Comparison of ENCODE assay signal across 28 mouse cellular contexts in genomic region chr1:136567641-136568040, GRCm38 (mm10).
"Had no signal": no experiment of that assay in that cellular context is flagged by ENCODE, and none has a peak within 500 bp of the region (broad histone marks: within the 10 kb centered on the region; RNA-seq: fewer than 3 reads in every experiment).

No protein-coding gene starts in this region.

- ATAC-seq: hindbrain, embryonic 16.5 days; inflammation-experienced regulatory T-cells, adult 6 months; intestine, embryonic 15.5 days; intestine, postnatal 0 days; liver, embryonic 12.5 days had no signal

- H3K4me2 ChIP-seq: heart, embryonic 12.5 days; hindbrain, embryonic 12.5 days; hindbrain, embryonic 14.5 days; intestine, embryonic 15.5 days; kidney, embryonic 15.5 days; limb, embryonic 13.5 days; limb, embryonic 15.5 days; liver, embryonic 12.5 days had no signal

- DNase-seq: gastrocnemius, postnatal 14 days; gastrocnemius, postnatal 36 days; heart, adult 11 months; heart, adult 2 months; heart, postnatal 10 days; heart, postnatal 4 days; kidney, adult 2 months; kidney, adult 9 months; kidney, postnatal 14 days; kidney, postnatal 36 days; layer of hippocampus, adult 9-11 months; layer of hippocampus, postnatal 36 days; left cerebral cortex, postnatal 4 days had no signal

- H3K4me1 ChIP-seq: intestine, embryonic 15.5 days had no signal

- H3K4me3 ChIP-seq: heart, adult 2 months; heart, embryonic 10.5 days; heart, embryonic 12.5 days; hindbrain, embryonic 10.5 days; hindbrain, embryonic 12.5 days; intestine, embryonic 15.5 days; kidney, embryonic 15.5 days; limb, embryonic 13.5 days; limb, embryonic 15.5 days; liver, embryonic 12.5 days had no signal

- H3K36me3 ChIP-seq: heart, embryonic 10.5 days; heart, embryonic 12.5 days; hindbrain, embryonic 10.5 days; hindbrain, embryonic 12.5 days; intestine, embryonic 15.5 days; kidney, embryonic 15.5 days; limb, embryonic 13.5 days; limb, embryonic 15.5 days; liver, embryonic 12.5 days had no signal

- H3K27me3 ChIP-seq: heart, embryonic 12.5 days; intestine, embryonic 15.5 days; kidney, embryonic 15.5 days; limb, embryonic 15.5 days had no signal

- H3K9ac ChIP-seq: heart, embryonic 12.5 days; hindbrain, embryonic 12.5 days; hindbrain, embryonic 14.5 days; intestine, embryonic 15.5 days; kidney, embryonic 15.5 days; limb, embryonic 13.5 days; limb, embryonic 15.5 days; liver, embryonic 12.5 days; liver, embryonic 14.5 days had no signal

- H3K9me3 ChIP-seq: heart, embryonic 10.5 days; heart, embryonic 12.5 days; hindbrain, embryonic 10.5 days; hindbrain, embryonic 12.5 days; intestine, embryonic 15.5 days; kidney, embryonic 15.5 days; limb, embryonic 13.5 days; limb, embryonic 15.5 days; liver, embryonic 12.5 days had no signal

- H3K27ac ChIP-seq: heart, adult 2 months; heart, embryonic 10.5 days; hindbrain, embryonic 10.5 days; hindbrain, embryonic 12.5 days; hindbrain, embryonic 14.5 days; intestine, embryonic 15.5 days; kidney, embryonic 15.5 days; kidney, postnatal 0 days; limb, embryonic 13.5 days; limb, embryonic 15.5 days; liver, embryonic 12.5 days; liver, embryonic 14.5 days had no signal
